Mouse (Mus musculus) gastrocnemius, postnatal 10 days (tissue): ENCODE results near the gene Ccdc167. TPM values are rescaled to one million over a fixed set of nuclear protein-coding genes. Genes with fewer than 3 reads are reported as not detected.

ENCODE experiments used
- DNase-seq: peaks from one replicate; pipeline ENCODE4 v3.0.0; 2021; ENCODE audit warnings: mixed read lengths
- long read RNA-seq, 2 experiments: library from polyadenylated mRNA; stranded (forward); transcript quantifications; one replicate each; pipeline ENCODE4 v2.0.0; 2021
- total RNA-seq, 2 experiments: library from RNA; stranded (reverse); gene quantifications; 2 replicates each; pipeline ENCODE4 v1.2.3; 2021

The Ccdc167 gene
- 1 to 10 TPM; 6.2 to 9.3 TPM for total RNA-seq
- long read RNA-seq, experiment 1, full-length matches to known transcripts = 11 of 16 reads
- long read RNA-seq, experiment 1, partial matches to known transcripts = 2 of 16 reads
- long read RNA-seq, experiment 1, other reads (novel, unspliced or antisense) = 3 of 16 reads
- long read RNA-seq, experiment 2, full-length matches to known transcripts = 5 of 9 reads
- long read RNA-seq, experiment 2, partial matches to known transcripts = 1 of 9 reads
- long read RNA-seq, experiment 2, other reads (novel, unspliced or antisense) = 3 of 9 reads

DNA sequence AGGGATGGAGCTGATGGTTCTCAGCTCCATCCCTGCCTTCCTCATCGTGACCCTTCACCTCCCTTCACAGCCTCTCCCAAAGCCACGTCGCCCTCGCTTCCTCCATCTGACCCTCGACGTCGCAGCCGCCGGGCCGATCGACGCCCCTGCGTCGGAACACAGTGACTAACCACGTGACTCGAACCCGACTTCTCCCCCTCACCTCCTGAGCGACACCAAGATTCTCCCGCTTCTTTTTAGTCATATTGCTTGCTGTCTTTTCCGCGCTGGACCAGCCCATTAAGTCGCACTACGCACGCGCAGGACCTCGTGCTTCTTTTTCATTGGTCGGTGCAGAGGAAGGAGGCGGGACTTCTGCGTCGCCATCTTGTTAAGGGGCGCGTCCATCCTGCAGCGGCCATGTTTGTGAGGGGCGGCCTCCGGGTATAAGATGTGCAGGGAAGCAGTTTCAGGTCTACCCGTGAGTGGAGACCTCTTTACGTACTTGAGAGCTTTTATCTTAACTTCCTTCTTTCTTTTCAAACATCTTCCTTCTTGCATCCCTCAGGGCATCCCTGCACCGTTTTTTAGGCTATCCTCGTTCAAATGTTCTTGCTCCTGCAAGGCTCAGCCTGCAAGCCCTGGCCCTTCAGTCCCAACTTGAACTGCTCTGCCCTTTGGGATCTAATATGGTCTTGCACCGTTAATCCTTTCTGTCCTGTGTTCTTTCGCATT is at the start of gene Ccdc167:
Gene Ccdc167, minus strand, starts transcription at position 313 of the 714 bp plus-strand sequence.
- DNase-seq = peak; percentile 92

DNA sequence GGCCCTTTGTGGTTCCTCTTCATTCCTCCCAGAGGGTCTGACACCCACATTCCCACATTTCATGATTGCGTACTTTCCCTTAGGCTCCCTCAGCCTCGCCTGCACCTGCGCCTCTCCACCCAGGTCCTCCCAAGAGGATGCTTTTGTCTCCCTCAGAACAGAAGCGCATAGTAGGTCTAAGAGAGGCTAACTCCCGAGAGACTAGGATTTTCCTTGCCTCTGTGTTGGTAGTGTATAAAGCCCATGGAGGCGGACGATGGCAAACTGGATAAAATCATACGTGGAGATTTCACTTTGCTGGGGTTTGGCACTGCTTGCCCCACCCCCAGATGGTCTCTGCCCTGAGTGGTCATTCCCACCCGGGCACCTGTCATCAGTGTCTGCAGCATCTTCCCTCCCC is 48.5 kb upstream of the Ccdc167 start:
- no peak for DNase-seq

DNA sequence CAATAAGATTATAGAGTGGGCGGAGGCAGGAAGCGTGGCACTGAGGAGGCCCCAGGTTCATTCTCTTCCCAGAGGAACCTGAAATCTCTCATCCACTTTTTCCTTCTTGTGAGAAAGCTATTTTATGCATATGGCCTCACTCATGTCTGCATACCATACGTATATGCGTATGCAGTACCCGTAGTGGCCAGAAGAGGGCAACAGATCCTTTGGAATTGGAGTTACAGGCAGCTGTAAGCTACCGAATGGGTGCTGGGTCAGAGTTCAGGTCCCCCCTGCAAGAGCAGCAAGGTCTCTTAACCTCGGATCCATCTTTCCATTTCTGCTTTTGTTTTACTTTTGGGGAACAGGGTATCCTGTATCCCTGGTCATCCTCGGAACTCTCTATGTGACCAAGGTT is 45.7 kb upstream of the Ccdc167 start:
- peak; percentile 47 for DNase-seq

DNA sequence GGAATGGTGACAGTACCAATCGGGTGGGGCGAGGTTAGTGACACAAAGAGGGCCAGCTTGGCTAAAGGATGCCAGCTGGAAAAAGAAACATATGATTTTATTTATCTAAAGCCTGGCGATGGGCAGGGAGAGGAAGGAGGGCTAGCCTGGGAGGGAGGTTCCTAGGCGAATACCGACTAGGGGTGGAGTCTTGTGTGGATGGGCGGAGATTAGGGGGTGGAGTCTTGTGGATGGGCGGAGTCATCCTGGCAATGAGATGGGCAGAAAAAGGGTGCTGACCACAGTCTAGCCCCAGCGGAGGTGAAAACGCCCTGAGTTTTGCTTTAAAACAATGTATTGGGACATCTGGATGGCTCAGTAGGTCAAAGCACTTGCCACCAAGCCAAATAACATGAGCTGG is 45.1 kb upstream of the Ccdc167 start:
- no peak for DNase-seq

DNA sequence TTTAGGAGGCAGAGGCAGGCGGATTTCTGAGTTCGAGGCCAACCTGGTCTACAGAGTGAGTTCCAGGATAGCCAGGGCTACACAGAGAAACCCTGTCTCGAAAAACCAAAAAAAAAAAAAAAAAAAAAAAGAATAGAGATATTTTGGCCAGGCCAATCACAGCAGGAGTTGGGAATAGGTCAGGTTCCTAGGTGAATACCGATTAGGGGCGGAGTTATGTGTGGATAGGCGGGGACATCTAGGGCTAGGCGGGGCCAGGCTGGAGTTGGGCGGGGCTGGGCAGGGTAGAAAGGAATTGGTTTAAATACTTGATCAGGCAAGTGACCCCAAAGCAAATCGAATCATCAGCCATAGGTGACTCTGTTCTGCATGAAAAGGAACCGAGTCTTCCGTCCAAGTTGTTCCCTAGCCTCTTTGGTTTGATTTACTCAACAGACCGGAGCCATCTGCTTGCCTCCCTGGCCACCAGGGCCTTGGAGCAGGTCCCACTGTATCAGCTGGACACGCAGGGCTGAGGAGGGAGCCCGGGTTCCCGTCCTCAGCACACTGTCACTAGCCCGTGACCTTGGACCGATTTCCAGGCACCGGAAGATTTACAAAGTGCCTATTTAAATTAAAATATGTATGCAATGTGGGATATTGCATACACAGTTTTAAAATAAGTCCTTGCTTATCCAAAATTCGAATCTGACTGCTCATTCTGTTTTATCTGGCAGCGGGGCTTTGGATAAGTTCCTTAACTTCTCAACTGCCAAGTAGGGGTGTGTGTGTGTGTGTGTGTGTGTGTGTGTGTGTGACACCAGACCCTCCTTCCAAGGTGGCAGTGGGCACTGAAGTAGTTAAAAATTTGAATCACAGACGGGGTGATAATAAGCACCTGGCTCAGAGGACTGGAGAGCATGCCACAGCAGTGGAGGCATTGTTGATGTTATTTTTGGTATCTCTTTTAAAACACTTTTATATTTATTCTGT is 43.8 kb upstream of the Ccdc167 start:
- peak; percentile 36 for DNase-seq

DNA sequence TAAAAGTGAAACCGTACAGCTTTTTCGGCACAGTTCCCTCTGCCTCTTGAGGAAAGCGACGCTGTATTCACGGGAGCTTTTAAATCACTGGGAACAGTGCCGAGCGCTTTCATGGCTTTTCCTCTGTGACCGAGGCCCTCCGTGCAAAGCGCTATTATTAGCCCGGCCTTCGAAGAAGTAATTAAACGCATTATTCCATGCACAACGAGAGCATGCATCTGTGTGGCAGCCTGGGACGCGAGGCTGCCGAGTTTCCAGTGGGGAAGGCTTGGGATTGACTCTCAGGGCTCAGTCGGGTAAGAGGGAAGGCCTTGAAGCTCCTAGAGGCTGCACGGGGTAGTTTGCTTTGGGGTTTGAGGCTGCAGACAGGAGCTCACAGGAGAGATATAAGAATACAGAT is 43.1 kb upstream of the Ccdc167 start:
- DNase-seq = no peak

DNA sequence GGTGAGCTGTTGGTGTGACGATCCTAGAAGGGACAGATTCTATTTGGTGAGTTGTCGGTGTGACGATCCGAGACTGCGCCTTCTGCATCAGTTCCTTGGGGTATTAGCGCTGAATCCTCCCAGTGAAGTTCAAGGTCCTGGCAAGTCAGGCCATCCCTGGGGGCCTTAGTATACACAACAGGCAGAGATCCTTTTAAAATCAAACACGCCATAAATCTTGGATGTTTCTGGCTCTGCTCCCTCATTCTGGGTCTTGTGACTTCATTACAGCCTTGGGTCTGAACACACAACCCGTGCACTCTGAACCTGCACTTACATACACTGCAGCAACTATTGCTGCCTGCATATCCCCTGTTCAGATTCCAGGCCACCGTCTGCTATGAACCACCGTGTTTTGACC is 39.5 kb upstream of the Ccdc167 start:
- no peak for DNase-seq

DNA sequence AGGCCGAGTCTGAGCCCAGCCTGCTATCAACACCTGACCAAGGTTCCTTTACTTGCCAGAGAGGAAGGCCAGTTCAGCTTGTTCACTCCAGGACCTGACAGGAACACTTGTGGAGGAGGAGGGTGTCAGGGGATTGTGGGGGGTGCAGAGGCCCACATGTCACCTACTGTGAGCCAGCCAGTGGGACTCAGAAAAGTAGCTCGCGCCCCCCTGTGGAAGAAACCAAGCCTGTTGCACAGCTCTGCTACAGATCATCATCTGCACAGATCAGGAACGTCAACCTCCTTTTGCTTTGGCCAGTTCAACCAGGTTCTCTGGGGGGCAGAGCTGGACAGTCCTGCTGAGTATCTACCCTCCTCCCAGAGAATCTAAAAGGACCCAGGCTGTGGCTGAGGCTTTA is 37.7 kb upstream of the Ccdc167 start:
- DNase-seq = no peak

DNA sequence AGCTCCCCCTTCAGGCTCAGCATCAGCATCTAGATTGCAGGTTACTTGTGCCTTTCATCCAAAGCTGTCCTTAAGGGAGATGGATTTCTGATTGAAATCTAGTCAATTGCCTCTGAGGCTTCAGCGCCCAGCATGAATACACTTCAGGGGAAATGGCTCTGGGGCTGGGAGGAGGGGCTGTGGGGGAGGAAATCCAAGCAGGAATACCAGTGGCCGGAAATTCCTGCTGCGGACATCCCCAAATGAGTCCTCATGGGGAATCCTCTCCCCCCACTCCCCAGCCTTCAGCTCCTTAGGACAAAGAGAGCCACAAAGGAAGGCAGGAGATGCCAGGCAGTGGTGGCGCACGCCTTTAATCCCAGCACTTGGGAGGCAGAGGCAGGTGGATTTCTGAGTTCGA is 30.6 kb upstream of the Ccdc167 start:
- no peak for DNase-seq

DNA sequence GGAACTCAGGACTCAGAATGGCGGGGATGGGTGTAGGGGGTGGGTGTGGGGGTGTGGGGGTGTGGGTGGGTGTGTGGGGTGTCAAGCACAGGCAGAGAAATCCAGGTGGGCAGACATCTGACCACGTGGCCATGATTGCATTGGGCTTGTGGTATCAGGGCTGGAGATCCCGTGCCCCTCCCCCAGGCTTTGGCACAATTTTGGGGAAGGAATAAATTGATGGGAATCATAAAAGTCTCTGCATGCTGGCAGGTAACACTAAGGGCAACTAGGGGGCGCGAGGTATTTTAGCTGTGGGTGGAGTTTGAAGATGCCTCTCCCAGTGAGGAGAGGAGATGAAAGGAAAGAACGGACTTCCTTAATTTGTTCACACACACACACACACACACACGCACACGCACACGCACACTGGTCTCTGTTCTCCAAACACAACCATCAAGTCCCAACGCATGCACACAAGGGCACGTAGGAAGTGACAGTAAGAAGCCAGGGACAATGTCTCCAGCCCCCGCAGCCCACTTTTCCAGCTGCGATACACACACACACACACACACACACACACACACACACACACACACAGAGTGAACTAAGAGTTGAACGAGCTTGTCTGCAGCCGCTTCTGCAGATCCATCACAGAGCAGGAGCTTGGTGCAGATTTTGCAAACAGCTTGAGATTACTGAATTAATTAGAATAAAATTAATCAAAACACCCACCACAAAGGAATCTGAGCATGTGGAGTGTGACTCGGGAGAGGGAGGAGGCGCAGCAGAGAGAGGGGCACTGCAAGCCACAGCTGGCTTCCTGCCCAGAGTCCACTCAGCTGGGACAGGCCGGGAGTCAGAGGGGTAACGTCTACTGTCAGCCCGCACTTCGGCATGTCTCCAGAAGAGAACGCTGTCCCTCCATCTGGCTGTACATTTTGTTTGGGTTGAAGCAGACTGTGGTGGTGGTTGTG is 21.3 kb upstream of the Ccdc167 start:
- DNase-seq = peak; percentile 54

DNA sequence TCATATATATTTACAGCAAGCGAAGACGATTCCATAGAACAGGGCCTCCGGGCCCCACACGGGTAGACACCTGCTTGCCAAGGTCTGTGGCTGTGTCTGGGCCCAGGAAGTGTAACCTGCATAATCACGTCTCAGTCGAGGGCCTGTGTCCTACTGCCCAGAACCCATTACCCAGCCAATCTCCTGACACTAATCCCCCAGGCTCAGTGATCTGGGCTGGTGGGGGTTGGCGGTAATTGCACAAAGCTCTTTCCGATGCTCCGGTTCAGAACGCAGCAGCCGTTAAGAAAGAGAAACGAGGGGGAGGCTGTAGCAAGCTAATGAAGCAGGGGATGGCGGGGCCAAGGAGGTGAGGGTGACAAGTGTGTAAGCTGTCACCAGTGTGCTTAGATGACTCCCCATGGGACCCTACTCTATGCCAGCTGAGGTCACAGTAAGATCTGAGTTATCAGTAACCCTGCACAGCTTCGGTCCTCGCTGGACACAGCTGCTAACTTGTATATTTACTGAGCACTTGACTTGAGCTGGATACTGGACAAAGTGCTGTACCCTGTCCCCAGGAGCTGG is 19.7 kb upstream of the Ccdc167 start:
- no peak for DNase-seq

DNA sequence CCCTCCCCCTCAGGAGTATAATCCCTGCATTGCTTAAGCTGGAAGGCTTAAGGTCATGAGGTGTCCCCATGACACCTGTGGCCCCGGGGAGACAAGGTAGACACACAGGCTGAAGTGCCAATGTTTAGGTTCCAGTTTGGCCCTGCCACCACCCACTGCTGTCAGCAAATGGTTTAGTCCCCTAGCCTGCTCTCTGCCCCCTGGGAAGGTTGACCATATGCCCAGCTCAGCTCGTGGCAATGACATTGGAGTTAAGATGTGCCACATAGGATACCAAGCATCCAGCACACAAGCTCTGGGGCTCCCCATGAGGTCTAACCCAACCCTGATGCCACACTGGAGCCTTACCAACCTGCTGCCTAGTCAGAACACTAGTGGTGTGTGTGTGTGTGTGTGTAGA is 15.7 kb upstream of the Ccdc167 start:
- DNase-seq = no peak

DNA sequence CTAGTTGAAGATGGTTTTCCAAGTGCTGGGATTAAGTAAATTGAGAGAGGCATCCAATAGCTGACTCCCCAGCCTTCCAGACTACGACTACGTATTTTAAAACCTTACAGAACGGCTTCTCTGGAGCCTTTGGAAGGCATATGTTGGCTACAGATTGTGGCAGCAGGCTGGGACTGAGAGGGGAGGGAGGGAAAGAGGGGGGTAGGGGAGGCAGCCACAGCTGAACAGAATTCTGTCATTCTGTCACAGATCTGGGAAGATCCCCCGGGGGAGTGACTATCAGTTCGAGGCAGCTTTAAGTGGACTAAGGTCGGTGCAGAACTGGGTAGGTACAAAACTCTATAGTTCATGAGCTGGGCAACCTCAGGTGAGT is 15.1 kb upstream of the Ccdc167 start:
- DNase-seq = no peak

DNA sequence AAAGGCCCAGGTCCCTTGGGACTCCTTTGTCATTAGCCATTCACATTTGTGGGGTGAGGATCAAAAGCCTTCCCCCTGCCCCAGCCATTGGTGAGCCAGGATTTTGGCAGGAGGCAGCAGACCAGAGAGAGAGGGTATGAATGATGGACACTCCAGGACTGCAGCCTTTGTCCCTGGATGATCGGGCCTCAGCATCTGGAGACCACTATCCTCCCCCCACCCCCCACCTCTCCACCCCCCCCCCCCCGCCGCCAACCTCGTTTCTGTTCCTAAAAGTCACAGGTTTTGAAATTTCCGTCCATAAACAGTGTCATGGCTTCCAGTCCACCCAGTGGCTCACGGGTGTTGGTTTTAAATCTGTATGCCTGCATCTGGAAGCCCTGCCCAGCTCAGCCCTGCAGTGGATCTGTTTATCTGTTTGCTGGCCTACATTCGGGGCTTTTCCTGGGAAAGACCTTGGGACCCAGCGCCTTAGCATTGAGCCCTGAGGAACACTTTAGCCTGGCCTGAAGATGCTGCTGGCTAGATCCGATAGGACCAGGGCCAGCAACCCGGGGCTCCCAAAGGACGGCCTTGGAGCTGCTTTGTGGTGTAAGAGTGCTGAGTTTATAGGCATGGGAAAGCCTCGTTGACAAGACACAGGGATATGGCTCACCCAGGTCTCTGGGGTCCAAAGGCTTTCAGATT is 14.6 kb upstream of the Ccdc167 start:
- no peak for DNase-seq

DNA sequence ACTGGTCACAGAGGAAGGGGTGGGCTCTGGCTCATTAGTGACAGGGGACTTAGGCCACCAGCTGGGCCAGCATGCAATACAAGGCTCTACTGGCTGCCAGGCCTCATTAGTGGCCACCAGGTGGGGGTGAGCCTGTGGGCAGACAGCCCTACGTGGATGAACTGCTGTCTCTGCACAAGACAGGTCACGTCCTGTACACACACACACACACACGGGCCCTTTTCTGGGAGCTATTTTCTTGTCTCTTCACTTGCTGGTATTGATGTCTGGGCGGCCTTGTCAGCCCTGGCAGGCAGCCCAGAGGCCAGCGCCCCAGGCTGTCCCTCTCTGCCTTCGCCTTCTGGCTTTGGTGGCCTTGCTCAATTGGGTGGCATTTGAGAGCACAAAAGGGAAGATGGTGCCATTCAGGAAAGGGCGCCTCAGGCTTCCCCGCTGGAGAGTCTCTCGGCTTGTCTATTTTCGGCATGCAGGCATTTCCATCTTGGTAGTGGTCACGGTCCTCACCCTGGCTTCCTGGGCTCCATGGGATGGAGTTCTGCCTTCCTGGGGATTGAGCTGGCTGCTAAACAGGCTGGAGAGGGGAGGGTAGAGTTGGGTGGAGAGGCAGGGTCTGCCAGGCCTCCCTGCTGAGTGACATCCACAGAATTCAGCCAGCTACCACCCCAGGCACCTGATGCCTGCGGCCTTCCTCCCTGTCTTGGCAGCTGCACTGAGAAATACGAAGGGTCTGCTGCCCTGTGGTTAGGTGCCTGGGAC is 13.8 kb upstream of the Ccdc167 start:
- DNase-seq = no peak

DNA sequence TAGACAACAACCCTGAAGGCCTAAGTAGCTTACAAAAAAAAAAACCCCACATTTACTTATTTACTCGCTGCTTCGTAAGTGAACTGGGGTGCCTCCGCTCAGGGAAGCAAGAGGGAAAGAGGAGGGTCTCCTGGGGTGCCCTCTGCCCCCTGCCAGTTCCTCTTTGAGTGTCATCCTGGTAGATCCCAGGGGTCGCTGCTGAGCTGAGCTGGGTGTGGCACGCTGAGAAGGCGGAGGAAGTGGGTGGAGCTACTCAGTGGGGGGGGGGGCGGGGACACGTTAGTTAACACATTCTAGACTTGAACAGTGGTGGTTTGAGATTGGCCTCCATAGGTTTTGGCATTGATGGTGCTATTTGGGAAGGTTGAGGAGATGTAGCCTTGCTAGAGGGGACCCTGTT is 11.2 kb upstream of the Ccdc167 start:
- DNase-seq = no peak

DNA sequence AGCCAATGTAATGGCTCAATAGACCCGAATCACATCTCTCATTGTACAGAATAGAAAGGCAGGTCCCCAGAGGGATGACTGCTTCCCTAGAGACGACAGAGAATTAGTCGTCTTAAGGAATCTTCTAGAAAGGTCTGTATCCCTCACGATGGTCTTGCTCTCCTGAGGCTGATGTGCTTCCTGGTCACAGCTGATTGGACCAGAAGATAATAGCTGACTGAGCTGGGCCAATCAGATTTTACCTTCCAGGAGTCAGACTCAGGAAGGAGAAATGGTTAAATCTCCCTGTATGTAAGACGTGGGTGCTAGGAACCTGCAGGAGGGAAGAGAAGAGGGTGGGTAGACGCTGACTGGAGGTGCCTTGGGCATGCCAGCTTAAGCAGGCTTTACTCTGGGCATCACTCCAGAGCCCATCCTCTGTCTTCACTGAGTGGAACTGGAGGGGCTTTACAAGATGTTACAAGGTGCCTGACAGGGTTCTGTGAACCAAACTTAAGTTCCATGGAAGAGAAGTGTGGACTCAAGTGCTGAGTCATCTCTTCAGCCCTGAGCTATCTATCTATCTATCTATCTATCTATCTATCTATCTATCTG is 8.3 kb upstream of the Ccdc167 start:
- DNase-seq = no peak

DNA sequence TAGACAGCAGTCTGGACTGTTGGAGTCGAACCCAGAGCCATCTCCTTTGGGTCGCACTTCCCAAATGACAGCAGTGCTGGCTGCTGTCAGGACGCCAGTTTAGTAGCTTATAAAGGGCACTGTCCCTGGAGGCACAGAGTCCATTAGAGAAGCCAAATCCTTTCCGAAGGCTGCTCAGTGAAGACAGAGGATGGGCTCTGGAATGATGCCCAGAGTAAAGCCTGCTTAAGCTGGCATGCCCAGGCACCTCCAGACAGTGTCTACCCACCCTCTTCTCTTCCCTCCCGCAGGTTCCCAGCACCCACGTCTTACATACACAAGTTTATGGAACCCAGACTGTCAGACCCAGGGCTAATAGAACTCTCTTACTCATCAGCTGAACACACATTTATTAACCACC is 7.8 kb upstream of the Ccdc167 start:
- no peak for DNase-seq

DNA sequence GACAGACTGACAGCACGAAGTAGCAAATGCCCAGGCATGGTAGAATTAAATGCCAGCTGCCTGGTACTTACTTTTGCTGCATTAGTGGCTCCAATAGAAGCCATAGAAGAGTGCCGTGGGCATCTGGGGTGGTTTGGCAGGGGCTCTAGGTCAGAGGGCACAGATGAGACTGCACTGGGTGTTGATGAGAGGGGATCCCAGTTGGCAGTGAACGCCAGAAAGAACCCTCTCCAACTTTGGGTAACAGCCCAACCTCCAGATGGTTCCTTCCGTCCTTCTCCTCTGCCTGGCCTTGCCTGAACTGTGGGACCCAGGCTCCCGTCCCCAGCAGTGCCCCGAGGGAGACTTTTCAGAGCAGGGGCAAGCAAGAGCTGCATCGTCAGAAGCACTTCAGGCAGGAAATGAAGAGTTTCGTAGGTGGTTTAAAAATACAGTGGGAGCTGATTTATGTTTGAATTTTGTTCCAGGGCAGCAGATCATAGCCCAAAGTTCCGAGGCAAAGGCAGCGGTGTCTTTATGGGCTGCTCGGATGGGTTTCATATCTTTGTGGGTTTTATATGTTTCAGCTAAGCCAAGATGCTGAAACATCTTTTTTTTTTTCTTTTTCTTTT is 4.0 kb upstream of the Ccdc167 start:
- no peak for DNase-seq
